Mouse (Mus musculus): ENCODE data around the gene Isl1. TPM values are rescaled to one million over a fixed set of nuclear protein-coding genes. Genes with fewer than 3 reads are reported as not detected.

The Isl1 gene
- not detected for total RNA-seq (2023)

DNA sequence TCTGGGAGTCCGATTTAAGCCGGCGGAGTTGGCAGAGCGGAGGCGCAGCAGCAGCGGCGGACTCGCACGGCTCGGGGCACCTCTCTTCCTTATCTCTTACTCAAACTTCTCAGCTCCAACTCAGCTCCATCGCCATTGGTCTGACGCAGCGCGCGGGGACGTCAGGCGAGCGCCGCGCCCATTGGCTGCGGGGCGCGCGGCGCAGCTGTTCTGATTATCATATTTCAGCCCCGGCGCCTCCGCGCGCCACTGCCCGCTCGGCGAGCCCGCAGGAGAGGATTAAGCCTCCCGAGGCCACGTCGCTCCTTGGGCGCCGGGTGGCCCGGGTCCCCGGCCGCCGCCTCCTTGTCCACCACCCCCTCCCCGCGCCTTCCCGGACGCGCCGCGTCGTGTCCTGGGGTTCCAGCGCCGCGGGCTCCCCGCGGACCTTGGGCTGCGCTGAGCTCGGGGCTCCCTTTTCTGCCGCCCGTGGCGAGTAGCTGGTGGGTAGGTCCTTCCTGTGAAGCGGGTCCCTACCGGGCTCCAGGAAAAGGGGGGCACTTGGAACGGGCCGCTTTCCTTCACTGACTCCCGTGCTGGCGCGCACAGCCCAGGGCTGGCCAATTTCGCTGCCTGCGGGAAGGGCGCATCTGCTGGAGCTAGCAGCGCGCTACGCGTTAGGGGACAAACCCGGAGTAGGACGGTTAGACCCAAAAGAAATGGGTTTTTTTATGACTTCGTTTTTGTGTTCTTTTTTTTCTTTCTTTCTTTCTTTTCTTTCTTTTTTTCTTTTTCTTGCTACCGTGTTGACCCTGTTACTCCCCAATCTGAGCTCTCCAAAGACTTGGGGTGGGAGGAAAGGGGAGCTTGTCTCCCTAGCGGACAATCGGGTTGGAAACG, at the start of gene Isl1:
Isl1 (minus strand) TSS at position 106 of the 879 bp plus-strand sequence.

